Mouse (Mus musculus) small intestine, adult 2 months (tissue): ENCODE measurements around the gene Phgr1. TPM values are rescaled to one million over a fixed set of nuclear protein-coding genes. Genes with fewer than 3 reads are reported as not detected.
A peak's percentile ranks its signal among the peaks of the same experiment; 100 is the strongest.

Source experiments
- H3K27ac ChIP-seq: fragments of 200-500 bp; 2 replicates; pipeline ENCODE4 v1.5.1; 2012; ENCODE audit warnings: low read depth, low read length, control low read depth, inconsistent platforms; ENCODE audit not compliant: insufficient read depth
- H3K27me3 ChIP-seq: fragments of 200-500 bp; 2 replicates; pipeline ENCODE4 v1.6.1; 2012; ENCODE audit warnings: mild to moderate bottlenecking, moderate library complexity, low read length, inconsistent platforms; ENCODE audit not compliant: control insufficient read depth, insufficient read depth
- H3K36me3 ChIP-seq: fragments of 200-500 bp; 2 replicates; pipeline ENCODE4 v1.6.1; 2012; ENCODE audit warnings: mild to moderate bottlenecking, low read length, control low read depth, inconsistent platforms; ENCODE audit not compliant: control insufficient read depth, insufficient read depth
- H3K4me1 ChIP-seq: fragments of 200-500 bp; 2 replicates; pipeline ENCODE4 v1.6.1; 2012; ENCODE audit warnings: low read length, inconsistent platforms, mixed read lengths; ENCODE audit not compliant: control insufficient read depth, insufficient read depth, insufficient read length
- H3K4me3 ChIP-seq: fragments of 200-500 bp; 2 replicates; pipeline ENCODE4 v1.5.1; 2012; ENCODE audit warnings: low read depth, mild to moderate bottlenecking, control low read depth, inconsistent platforms, low read length, moderate library complexity
- CTCF ChIP-seq: fragments of 200-500 bp; IDR thresholded peaks from 2 replicates; pipeline ENCODE4 v1.5.1; 2012; ENCODE audit warnings: low read depth, mild to moderate bottlenecking, control low read depth, inconsistent platforms, low read length, moderate library complexity, mixed read lengths; ENCODE audit not compliant: insufficient replicate concordance, insufficient read length; ENCODE audit errors: extremely low read depth
- POLR2A ChIP-seq: fragments of 200-500 bp; IDR thresholded peaks from 2 replicates; pipeline ENCODE4 v1.6.1; 2012; ENCODE audit warnings: low read depth, mild to moderate bottlenecking, control low read depth, inconsistent platforms, low read length, moderate library complexity
- whole genome bisulfite sequencing: fragments of 180-500 bp; shearing (Covaris S2); methylation state at CpG from one replicate; pipeline ENCODE4 v1.1.7; 2018; 5-methylcytosine and 5-hydroxymethylcytosine counted together
- polyA plus RNA-seq: library from polyadenylated mRNA; depleted of rRNA; stranded (reverse); fragments of >200 nt; gene quantifications from 2 replicates; pipeline ENCODE4 v1.2.3, GENCODE M21; 2012; rRNA removed

Gene Phgr1
- 2,253 and 5,176 TPM in 2 replicates for polyA plus RNA-seq

GRCm38 (mm10) chr2:118772158-118772874 is at the start of gene Phgr1:
Gene Phgr1, plus strand, starts transcription at chr2:118772769.
- TF ChIP-seq CTCF: no peak
- peak; percentile 84; the same call in 1 of the 2 replicates for TF ChIP-seq POLR2A
- Histone ChIP-seq H3K27me3 (no peaks in the 10 kb centered on the region), H3K4me1 (peaks cover 24% of the 10 kb centered on the region), H3K27ac (peak within 1 kb of the TSS; percentile 98), H3K36me3 (peaks cover 12% of the 10 kb centered on the region; the same call in 1 of the 2 replicates), H3K4me3 (peak within 1 kb of the TSS; percentile 63)
- WGBS: 38% methylated on average over 6 of the region's 6 CpGs

DNA sequence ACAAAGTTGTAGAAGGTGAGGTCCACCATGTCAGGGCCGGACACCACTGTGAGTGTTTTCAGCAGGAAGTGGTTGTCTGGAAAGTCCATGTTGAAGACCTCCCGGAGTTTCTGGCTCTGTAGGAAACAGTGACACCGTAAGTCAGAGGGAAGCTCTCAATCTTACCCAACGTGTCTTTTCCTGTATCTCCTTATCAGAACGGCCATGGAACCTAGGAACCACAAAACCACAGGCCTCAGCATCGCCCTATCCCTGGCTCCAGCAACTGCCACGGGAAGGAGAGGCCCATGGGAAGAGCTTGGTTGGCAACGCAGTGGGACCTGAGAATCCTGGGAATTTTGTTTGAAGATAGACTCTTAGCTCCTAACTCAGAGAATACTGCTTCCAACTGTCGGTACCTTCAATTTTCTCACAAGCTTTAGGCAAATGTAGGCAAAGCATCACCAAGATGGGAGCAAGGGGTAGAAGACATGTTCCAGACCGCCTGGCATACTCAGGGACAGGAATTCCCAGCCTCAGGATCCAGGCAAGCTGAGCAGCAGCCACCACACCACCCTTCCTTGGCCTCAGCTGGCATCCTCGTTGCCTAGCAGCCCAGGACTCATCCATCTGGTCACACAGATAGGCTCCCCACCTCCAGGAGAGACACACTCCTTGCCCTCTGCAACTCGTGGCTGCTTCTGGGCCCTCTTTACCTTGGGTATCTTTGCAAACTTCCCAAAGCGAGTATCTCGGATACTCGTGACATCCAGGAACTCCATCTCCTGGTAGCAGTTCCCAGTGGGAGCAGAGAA is 48.7 kb upstream of the Phgr1 start:
- Histone ChIP-seq H3K27me3 (0 out of 2 replicates have a peak, but pooled peaks cover 4% of the 10 kb centered on the region), H3K4me3 (no peak overlapping the region), H3K36me3 (no peaks in the 10 kb centered on the region), H3K27ac (no peak overlapping the region), H3K4me1 (no peaks in the 10 kb centered on the region)
- 73% methylated on average over 15 of the region's 15 CpGs for WGBS
- TF ChIP-seq POLR2A (no peak), CTCF (no peak)

- H3K4me1 ChIP-seq: peaks cover 3% of the 10 kb centered on the region; the same call in 1 of the 2 replicates
- H3K36me3 ChIP-seq: no peaks in the 10 kb centered on the region
- WGBS: 58% methylated on average over 4 of the region's 4 CpGs
- H3K4me3 ChIP-seq: no peak overlapping the region
- TF ChIP-seq POLR2A (no peak), CTCF (no peak)
- H3K27me3 ChIP-seq: 0 out of 2 replicates have a peak, but pooled peaks cover 4% of the 10 kb centered on the region
- H3K27ac ChIP-seq: no peak overlapping the region
Observed at GRCm38 (mm10) chr2:118725511-118725910, 47.1 kb upstream of the Phgr1 start.

DNA sequence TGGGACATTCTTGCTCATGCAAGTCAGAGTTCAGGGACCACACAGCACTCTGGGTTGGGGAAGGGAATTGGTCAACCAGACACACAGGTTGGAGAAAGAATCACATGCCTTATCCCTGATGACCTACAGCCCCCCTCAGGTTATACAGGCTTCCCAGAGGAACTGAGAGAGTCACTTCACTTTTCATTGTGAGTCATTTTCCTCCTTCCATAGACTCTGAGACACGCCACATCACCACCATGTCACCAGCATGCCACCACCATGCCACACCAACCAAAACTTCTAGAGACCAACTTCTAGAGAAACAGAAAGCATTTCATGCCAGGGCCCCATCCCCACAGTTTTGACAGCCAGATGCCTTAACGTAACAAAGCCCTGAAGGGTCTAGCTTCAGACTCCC is 45.7 kb upstream of the Phgr1 start:
- TF ChIP-seq CTCF (no peak), POLR2A (no peak)
- Histone ChIP-seq H3K27me3 (0 out of 2 replicates have a peak, but pooled peaks cover 4% of the 10 kb centered on the region), H3K4me1 (peaks cover 3% of the 10 kb centered on the region; the same call in 1 of the 2 replicates), H3K4me3 (no peak overlapping the region), H3K36me3 (no peaks in the 10 kb centered on the region), H3K27ac (no peak overlapping the region; the same call in 1 of the 2 replicates)
- WGBS: 87% methylated on average over 2 of the region's 2 CpGs

DNA sequence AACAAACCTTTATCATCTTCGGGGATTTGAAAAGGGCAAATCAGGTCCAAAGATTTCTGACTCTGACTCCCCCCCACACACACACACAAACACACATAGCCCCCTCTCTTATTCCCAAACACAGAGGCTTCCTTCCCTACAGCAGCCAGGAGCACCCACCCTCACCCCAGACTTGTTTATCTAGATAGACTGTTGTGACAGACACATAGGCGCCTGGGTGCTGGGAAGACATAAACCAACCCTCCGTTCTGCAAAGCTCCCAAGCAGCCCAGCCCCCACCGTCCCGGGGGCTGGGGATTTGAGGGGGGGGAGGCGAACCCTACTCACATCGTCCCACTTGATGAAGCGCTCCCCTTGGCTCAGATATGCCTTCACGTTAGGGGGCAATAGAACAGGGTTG is 44.7 kb upstream of the Phgr1 start:
- 40% methylated on average over 9 of the region's 9 CpGs for WGBS
- Histone ChIP-seq H3K4me1 (peaks cover 3% of the 10 kb centered on the region; the same call in 1 of the 2 replicates), H3K36me3 (no peaks in the 10 kb centered on the region), H3K27me3 (no peaks in the 10 kb centered on the region), H3K27ac (peak overlapping the region; percentile 23), H3K4me3 (peak overlapping the region; percentile 50)
- TF ChIP-seq CTCF: no peak
- no peak for TF ChIP-seq POLR2A

DNA sequence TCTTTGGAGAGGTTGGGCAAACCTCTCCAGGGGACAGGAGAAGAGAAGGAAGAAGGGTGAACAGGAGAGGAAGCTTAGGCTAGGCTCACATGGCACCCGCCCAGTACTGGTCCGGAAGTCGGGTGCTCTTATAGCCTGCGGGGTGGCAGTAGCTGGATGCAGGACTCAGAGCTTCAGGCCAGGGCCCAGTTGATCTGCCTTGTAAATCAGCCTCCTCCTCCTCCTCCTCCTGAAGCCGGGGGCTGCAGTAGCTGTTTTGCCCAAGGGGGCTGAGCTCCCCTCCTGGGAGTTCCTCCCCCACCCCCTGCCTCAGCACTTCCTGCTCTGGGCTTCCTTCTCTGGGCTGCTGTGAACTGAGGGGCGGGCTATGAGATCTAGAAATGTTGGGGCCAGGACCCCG is 44.2 kb upstream of the Phgr1 start, which contains the start of gene Plcb2:
Gene Plcb2, minus strand, starts transcription at position 102 of the 400 bp plus-strand sequence.
- Histone ChIP-seq H3K4me3 (peak within 1 kb of the TSS; percentile 50), H3K27ac (peak within 1 kb of the TSS; percentile 23), H3K27me3 (no peaks in the 10 kb centered on the region), H3K4me1 (peaks cover 3% of the 10 kb centered on the region; the same call in 1 of the 2 replicates), H3K36me3 (no peaks in the 10 kb centered on the region)
- no peak for TF ChIP-seq POLR2A
- 41% methylated on average over 7 of the region's 7 CpGs for WGBS

GRCm38 (mm10) chr2:118729194-118729593 is 43.4 kb upstream of the Phgr1 start:
- Histone ChIP-seq H3K4me3 (no peak overlapping the region), H3K4me1 (peaks cover 3% of the 10 kb centered on the region; the same call in 1 of the 2 replicates), H3K27ac (0 out of 2 replicates have a peak overlapping the region, but pooled peaks have one; percentile 23), H3K27me3 (no peaks in the 10 kb centered on the region), H3K36me3 (no peaks in the 10 kb centered on the region)
- TF ChIP-seq CTCF: no peak
- TF ChIP-seq POLR2A: no peak
- 41% methylated on average over 4 of the region's 4 CpGs for WGBS
